51 mouse cellular contexts compared by ENCODE assay signal in the genomic region with DNA sequence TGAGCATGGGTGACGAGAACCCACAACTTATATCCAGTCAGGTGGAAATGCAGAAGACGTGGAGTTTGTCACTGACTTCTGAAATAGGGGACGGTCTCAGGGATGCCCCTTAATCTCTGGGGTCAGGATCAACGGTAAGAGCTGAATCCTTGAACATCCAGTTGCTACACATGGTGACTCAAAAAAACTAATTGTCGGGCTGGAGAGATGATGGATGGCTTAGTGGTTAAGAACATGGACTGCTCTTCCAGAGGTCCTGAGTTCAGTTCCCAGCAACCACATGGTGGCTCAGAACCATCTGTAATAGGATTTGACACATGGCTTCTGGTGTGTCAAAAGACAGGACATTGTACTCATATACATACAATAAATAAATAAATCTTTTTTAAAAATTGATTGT. TPM values are rescaled to one million over a fixed set of nuclear protein-coding genes. Genes with fewer than 3 reads are reported as not detected.
"Had no signal": no experiment of that assay in that cellular context is flagged by ENCODE, and none has a peak within 500 bp of the region (broad histone marks: within the 10 kb centered on the region; RNA-seq: fewer than 3 reads in every experiment).

No protein-coding gene starts in this region.

- H3K36me3 ChIP-seq: heart, embryonic 10.5 days; heart, embryonic 12.5 days; heart, embryonic 13.5 days; heart, embryonic 15.5 days; hindbrain, embryonic 10.5 days; hindbrain, embryonic 12.5 days; hindbrain, embryonic 13.5 days; hindbrain, embryonic 15.5 days; intestine, embryonic 15.5 days; kidney, embryonic 15.5 days had no signal

- H3K9me3 ChIP-seq: heart, embryonic 10.5 days; heart, embryonic 12.5 days; heart, embryonic 13.5 days; heart, embryonic 15.5 days; hindbrain, embryonic 10.5 days; hindbrain, embryonic 12.5 days; hindbrain, embryonic 13.5 days; hindbrain, embryonic 15.5 days; intestine, embryonic 15.5 days; kidney, embryonic 15.5 days had no signal

- H3K27ac ChIP-seq: heart, embryonic 10.5 days; heart, embryonic 13.5 days; heart, embryonic 15.5 days; hindbrain, embryonic 10.5 days; hindbrain, embryonic 12.5 days; hindbrain, embryonic 13.5 days; hindbrain, embryonic 14.5 days; hindbrain, embryonic 15.5 days; hindbrain, postnatal 0 days; intestine, embryonic 15.5 days; kidney, embryonic 15.5 days; kidney, postnatal 0 days; layer of hippocampus, adult 2 months; left cerebral cortex, adult 2 months had no signal

- H3K4me1 ChIP-seq: heart, embryonic 10.5 days; intestine, embryonic 15.5 days had no signal

- H3K9ac ChIP-seq: heart, embryonic 12.5 days; heart, embryonic 13.5 days; heart, embryonic 15.5 days; hindbrain, embryonic 12.5 days; hindbrain, embryonic 13.5 days; hindbrain, embryonic 14.5 days; hindbrain, embryonic 15.5 days; intestine, embryonic 15.5 days; kidney, embryonic 15.5 days had no signal

- H3K4me2 ChIP-seq: heart, embryonic 11.5 days; heart, embryonic 12.5 days; heart, embryonic 13.5 days; heart, embryonic 15.5 days; hindbrain, embryonic 12.5 days; hindbrain, embryonic 13.5 days; hindbrain, embryonic 14.5 days; hindbrain, embryonic 15.5 days; intestine, embryonic 15.5 days; kidney, embryonic 15.5 days had no signal

- DNase-seq: heart, postnatal 10 days; heart, postnatal 36 days; heart, postnatal 4 days; kidney, adult 11 months; kidney, adult 18-20 months; kidney, adult 2 months; kidney, adult 8-10 months; kidney, postnatal 10 days; kidney, postnatal 14 days; kidney, postnatal 25 days; kidney, postnatal 36 days; kidney, postnatal 4 days; layer of hippocampus, adult 9-11 months; layer of hippocampus, postnatal 36 days had no signal

- H3K4me3 ChIP-seq: heart, embryonic 10.5 days; heart, embryonic 12.5 days; heart, embryonic 13.5 days; heart, embryonic 15.5 days; hindbrain, embryonic 10.5 days; hindbrain, embryonic 12.5 days; hindbrain, embryonic 13.5 days; hindbrain, embryonic 15.5 days; intestine, embryonic 15.5 days; kidney, embryonic 15.5 days; layer of hippocampus, adult 2 months; left cerebral cortex, adult 2 months had no signal

- H3K27me3 ChIP-seq: heart, embryonic 15.5 days; hindbrain, embryonic 12.5 days; hindbrain, embryonic 13.5 days; intestine, embryonic 15.5 days; kidney, embryonic 15.5 days had no signal

RNA-seq across cellular contexts. Expression of gene Olfr1368, which starts 10.2 kb away (rescaled TPM):
- total RNA-seq: heart, postnatal 10 days; heart, postnatal 25 days; heart, postnatal 36 days; heart, postnatal 4 days; hematopoietic stem cell, adult 5-6 weeks; hindbrain, postnatal 0 days; layer of hippocampus, adult 18-20 months; layer of hippocampus, adult 2 months; layer of hippocampus, adult 8-10 months; layer of hippocampus, postnatal 10 days; layer of hippocampus, postnatal 14 days; layer of hippocampus, postnatal 25 days; layer of hippocampus, postnatal 36 days; left cerebral cortex, adult 18-20 months; left cerebral cortex, adult 2 months; left cerebral cortex, adult 8-10 months had no signal
- polyA plus RNA-seq: heart, embryonic 10.5 days; heart, embryonic 11.5 days; heart, embryonic 12.5 days; heart, embryonic 13.5 days; heart, embryonic 14.5 days; heart, embryonic 15.5 days; heart, embryonic 16.5 days; heart, postnatal 0 days; hindbrain, embryonic 10.5 days; hindbrain, embryonic 11.5 days; hindbrain, embryonic 12.5 days; hindbrain, embryonic 13.5 days; hindbrain, embryonic 14.5 days; hindbrain, embryonic 15.5 days; hindbrain, embryonic 16.5 days; hindbrain, postnatal 0 days; inflammation-experienced regulatory T-cells, adult 6 months; intestine, embryonic 14.5 days; intestine, embryonic 15.5 days; intestine, embryonic 16.5 days; intestine, postnatal 0 days; kidney, adult 2 months; kidney, embryonic 14.5 days; kidney, embryonic 15.5 days; kidney, embryonic 16.5 days; kidney, postnatal 0 days; large intestine, adult 2 months had no signal

RNA-seq across cellular contexts. Expression of gene Olfr263, which starts 26.4 kb away (rescaled TPM):
- total RNA-seq: heart, postnatal 10 days; heart, postnatal 25 days; heart, postnatal 36 days; heart, postnatal 4 days; hematopoietic stem cell, adult 5-6 weeks; hindbrain, postnatal 0 days; layer of hippocampus, adult 18-20 months; layer of hippocampus, adult 2 months; layer of hippocampus, adult 8-10 months; layer of hippocampus, postnatal 10 days; layer of hippocampus, postnatal 14 days; layer of hippocampus, postnatal 25 days; layer of hippocampus, postnatal 36 days; left cerebral cortex, adult 18-20 months; left cerebral cortex, adult 2 months; left cerebral cortex, adult 8-10 months had no signal
- polyA plus RNA-seq: heart, embryonic 10.5 days; heart, embryonic 11.5 days; heart, embryonic 12.5 days; heart, embryonic 13.5 days; heart, embryonic 14.5 days; heart, embryonic 15.5 days; heart, embryonic 16.5 days; heart, postnatal 0 days; hindbrain, embryonic 10.5 days; hindbrain, embryonic 11.5 days; hindbrain, embryonic 12.5 days; hindbrain, embryonic 13.5 days; hindbrain, embryonic 14.5 days; hindbrain, embryonic 15.5 days; hindbrain, embryonic 16.5 days; hindbrain, postnatal 0 days; inflammation-experienced regulatory T-cells, adult 6 months; intestine, embryonic 14.5 days; intestine, embryonic 15.5 days; intestine, embryonic 16.5 days; intestine, postnatal 0 days; kidney, adult 2 months; kidney, embryonic 14.5 days; kidney, embryonic 15.5 days; kidney, embryonic 16.5 days; kidney, postnatal 0 days; large intestine, adult 2 months had no signal

RNA-seq across cellular contexts. Expression of gene Olfr1369-ps1, which starts 44.6 kb away (rescaled TPM):
- total RNA-seq: heart, postnatal 10 days; heart, postnatal 25 days; heart, postnatal 36 days; heart, postnatal 4 days; hematopoietic stem cell, adult 5-6 weeks; hindbrain, postnatal 0 days; layer of hippocampus, adult 18-20 months; layer of hippocampus, adult 2 months; layer of hippocampus, postnatal 10 days; layer of hippocampus, postnatal 14 days; layer of hippocampus, postnatal 25 days; layer of hippocampus, postnatal 36 days; left cerebral cortex, adult 18-20 months; left cerebral cortex, adult 2 months; left cerebral cortex, adult 8-10 months had no signal
- polyA plus RNA-seq: heart, embryonic 12.5 days; heart, embryonic 14.5 days; heart, embryonic 15.5 days; heart, postnatal 0 days; hindbrain, embryonic 11.5 days; hindbrain, embryonic 14.5 days; hindbrain, embryonic 15.5 days; intestine, embryonic 14.5 days; intestine, embryonic 16.5 days; intestine, postnatal 0 days; kidney, adult 2 months; kidney, embryonic 14.5 days; kidney, embryonic 16.5 days; kidney, postnatal 0 days; large intestine, adult 2 months had no signal
